Mouse (Mus musculus) megakaryocyte, embryonic 14.5 days (primary cell): ENCODE measurements around the gene Psmb2.

Experiments
- FLI1 ChIP-seq: IDR thresholded peaks from 2 replicates; pipeline ENCODE4 v1.6.1; 2012; ENCODE audit warnings: low read length, inconsistent platforms, mixed read lengths
- GATA1 ChIP-seq: IDR thresholded peaks from 3 replicates; pipeline ENCODE4 v1.6.1; 2012; ENCODE audit warnings: mixed read lengths, low read length, inconsistent platforms, borderline replicate concordance

GRCm38 (mm10) chr4:126752024-126752607 is 74.7 kb downstream of the Psmb2 start:
- TF ChIP-seq GATA1 (no peak), FLI1 (no peak)
